Mouse (Mus musculus) liver, embryonic 16.5 days (tissue): ENCODE measurements at regions not wholly inside any gene's neighbourhood (a gene's known extent, or its start where the extent isn't known, plus 50 kb on each side); places are given as distances from the start of the nearest gene placed in this dataset.

ENCODE experiments used
- ATAC-seq: fragments of 200-750 bp; cut with Nextera tagmentation; 2 replicates; pipeline ENCODE4 v1.8.0; 2017; ENCODE audit warnings: low read depth, mild to moderate bottlenecking, moderate number of reproducible peaks, moderate library complexity
- H3K27ac ChIP-seq: fragments of 300-500 bp; sonication (generic); 2 replicates; pipeline ENCODE4 v1.5.1; 2014; ENCODE audit warnings: mild to moderate bottlenecking, low read length
- H3K27me3 ChIP-seq: fragments of 300-500 bp; sonication (generic); 2 replicates; pipeline ENCODE4 v1.6.1; 2014; ENCODE audit warnings: low read depth, low read length, mixed read lengths; ENCODE audit not compliant: control insufficient read depth, insufficient read depth
- H3K36me3 ChIP-seq: fragments of 300-500 bp; sonication (generic); 2 replicates; pipeline ENCODE4 v1.6.1; 2014; ENCODE audit warnings: mild to moderate bottlenecking; ENCODE audit not compliant: control insufficient read depth, insufficient read depth
- H3K4me1 ChIP-seq: fragments of 300-500 bp; sonication (generic); 2 replicates; pipeline ENCODE4 v1.6.1; 2014; ENCODE audit warnings: low read depth, low read length, mixed read lengths; ENCODE audit not compliant: control insufficient read depth
- H3K4me2 ChIP-seq: fragments of 300-500 bp; sonication (generic); 2 replicates; pipeline ENCODE4 v1.6.1; 2014; ENCODE audit warnings: low read depth, low read length, mixed read lengths
- H3K4me3 ChIP-seq: fragments of 300-500 bp; sonication (generic); 2 replicates; pipeline ENCODE4 v1.5.1; 2014; ENCODE audit warnings: low read depth, mild to moderate bottlenecking, low read length
- H3K9ac ChIP-seq: fragments of 300-500 bp; sonication (generic); 2 replicates; pipeline ENCODE4 v1.6.1; 2014; ENCODE audit warnings: low read depth, low read length
- H3K9me3 ChIP-seq: fragments of 300-500 bp; sonication (generic); replicated peaks from 2 replicates; pipeline ENCODE4 v1.6.1; 2016; ENCODE audit warnings: low read length; ENCODE audit not compliant: control insufficient read depth
- WGBS: fragments of 180-500 bp; shearing (Covaris S2); extraction: QIAGEN DNeasy Blood & Tissue Kit; methylation state at CpG from one replicate; pipeline ENCODE4 v1.1.7; 2014; ENCODE audit not compliant: insufficient replicate concordance; 5-methylcytosine and 5-hydroxymethylcytosine counted together

- 58% methylated on average over 15 of the region's 15 CpGs for WGBS
Observed at GRCm38 (mm10) chr5:138900952-138901599, 81.2 kb downstream of the Gm5294 start.

GRCm38 (mm10) chr5:138902316-138902715, 82.4 kb downstream of the Gm5294 start:
- WGBS = 59% methylated on average over 1 of the region's 1 CpGs
- Histone ChIP-seq H3K4me3 (no peak overlapping the region), H3K27me3 (no peaks in the 10 kb centered on the region), H3K9me3 (no peaks in the 10 kb centered on the region), H3K4me1 (no peaks in the 10 kb centered on the region; the same call in none of the 2 replicates), H3K4me2 (no peak overlapping the region), H3K27ac (no peak overlapping the region), H3K36me3 (no peaks in the 10 kb centered on the region), H3K9ac (no peak overlapping the region)
- 0 out of 2 replicates have a peak, but pooled peaks have one; percentile 19 for ATAC-seq

More at GRCm38 (mm10) chr5:138900952-138901599, 81.2 kb downstream of the Gm5294 start:
- H3K27me3 ChIP-seq = no peaks in the 10 kb centered on the region
- no peak overlapping the region for H3K4me3 ChIP-seq
- H3K36me3 ChIP-seq = no peaks in the 10 kb centered on the region
- no peak overlapping the region for H3K27ac ChIP-seq
- H3K9me3 ChIP-seq = no peaks in the 10 kb centered on the region
- H3K4me1 ChIP-seq = no peaks in the 10 kb centered on the region; the same call in none of the 2 replicates
- peak; percentile 51; the same call in 1 of the 2 replicates for ATAC-seq
- no peak overlapping the region for H3K4me2 ChIP-seq
- H3K9ac ChIP-seq = no peak overlapping the region

- 63% methylated on average over 7 of the region's 7 CpGs for WGBS
- H3K27me3 ChIP-seq = no peaks in the 10 kb centered on the region
- no peak overlapping the region for H3K4me2 ChIP-seq
- H3K4me3 ChIP-seq = no peak overlapping the region
- H3K9me3 ChIP-seq = no peaks in the 10 kb centered on the region
- H3K36me3 ChIP-seq = no peaks in the 10 kb centered on the region
- no peak for ATAC-seq
- no peak overlapping the region for H3K9ac ChIP-seq
- H3K27ac ChIP-seq = no peak overlapping the region
- H3K4me1 ChIP-seq = no peaks in the 10 kb centered on the region
Observed at GRCm38 (mm10) chr5:138911769-138912710, 85.1 kb downstream of the Pdgfa start.

GRCm38 (mm10) chr5:138912711-138913105, 84.5 kb downstream of the Pdgfa start:
- no peaks in the 10 kb centered on the region for H3K36me3 ChIP-seq
- WGBS = 64% methylated on average over 7 of the region's 7 CpGs
- no peak overlapping the region for H3K27ac ChIP-seq
- no peak overlapping the region for H3K9ac ChIP-seq
- no peaks in the 10 kb centered on the region for H3K4me1 ChIP-seq
- H3K27me3 ChIP-seq = no peaks in the 10 kb centered on the region
- no peak for ATAC-seq
- no peaks in the 10 kb centered on the region for H3K9me3 ChIP-seq
- H3K4me2 ChIP-seq = no peak overlapping the region
- no peak overlapping the region for H3K4me3 ChIP-seq

- no peak overlapping the region for H3K4me2 ChIP-seq
- H3K36me3 ChIP-seq = no peaks in the 10 kb centered on the region
- no peaks in the 10 kb centered on the region for H3K9me3 ChIP-seq
- H3K9ac ChIP-seq = no peak overlapping the region
- WGBS = 44% methylated on average over 5 of the region's 5 CpGs
- no peaks in the 10 kb centered on the region for H3K4me1 ChIP-seq
- H3K4me3 ChIP-seq = no peak overlapping the region
- H3K27ac ChIP-seq = no peak overlapping the region
- ATAC-seq = no peak
- no peaks in the 10 kb centered on the region for H3K27me3 ChIP-seq
Observed at GRCm38 (mm10) chr5:138915068-138915467, 82.1 kb downstream of the Pdgfa start.

- no peak overlapping the region for H3K4me3 ChIP-seq
- no peak overlapping the region for H3K9ac ChIP-seq
- no peaks in the 10 kb centered on the region for H3K36me3 ChIP-seq
- H3K4me1 ChIP-seq = no peaks in the 10 kb centered on the region
- 65% methylated on average over 4 of the region's 4 CpGs for WGBS
- H3K27me3 ChIP-seq = no peaks in the 10 kb centered on the region
- no peak for ATAC-seq
- H3K9me3 ChIP-seq = no peaks in the 10 kb centered on the region
- H3K27ac ChIP-seq = no peak overlapping the region
- H3K4me2 ChIP-seq = no peak overlapping the region
Observed at GRCm38 (mm10) chr5:138915496-138915895, 81.7 kb downstream of the Pdgfa start.

- Histone ChIP-seq H3K27me3 (no peaks in the 10 kb centered on the region), H3K4me1 (no peaks in the 10 kb centered on the region)
- ATAC-seq = no peak
Observed at GRCm38 (mm10) chr5:138920156-138920845, 76.9 kb downstream of the Pdgfa start.

GRCm38 (mm10) chr5:138922116-138922515, 75.1 kb downstream of the Pdgfa start:
- ATAC-seq = no peak
- no peak overlapping the region for H3K4me3 ChIP-seq
- H3K9me3 ChIP-seq = no peaks in the 10 kb centered on the region
- H3K9ac ChIP-seq = no peak overlapping the region
- 52% methylated on average over 3 of the region's 3 CpGs for WGBS
- no peak overlapping the region for H3K27ac ChIP-seq
- no peaks in the 10 kb centered on the region for H3K27me3 ChIP-seq
- no peak overlapping the region for H3K4me2 ChIP-seq
- H3K4me1 ChIP-seq = no peaks in the 10 kb centered on the region
- no peaks in the 10 kb centered on the region for H3K36me3 ChIP-seq

More at GRCm38 (mm10) chr5:138920156-138920845, 76.9 kb downstream of the Pdgfa start:
- no peaks in the 10 kb centered on the region for H3K36me3 ChIP-seq
- no peak overlapping the region for H3K27ac ChIP-seq
- WGBS = 46% methylated on average over 7 of the region's 7 CpGs
- no peak overlapping the region for H3K4me3 ChIP-seq
- no peaks in the 10 kb centered on the region for H3K9me3 ChIP-seq
- no peak overlapping the region for H3K9ac ChIP-seq
- H3K4me2 ChIP-seq = no peak overlapping the region
